Mouse (Mus musculus): ENCODE measurements around the gene Zdhhc17.

- TF ChIP-seq CTCF (IDR thresholded peaks at IDR 0.05; ENCODE audit: borderline replicate concordance, insufficient read depth, low read length) = no peak
- TF ChIP-seq POLR2A (IDR thresholded peaks at IDR 0.05; ENCODE audit: low read depth, low read length) = no peak
These were observed 51.1 kb downstream of the Zdhhc17 start for GRCm38 (mm10) chr10:110958879-110959278.

Measured in embryonic fibroblast, embryonic 13.5 days (primary cell).